21 mouse cellular contexts compared by ENCODE assay signal in the genomic region with DNA sequence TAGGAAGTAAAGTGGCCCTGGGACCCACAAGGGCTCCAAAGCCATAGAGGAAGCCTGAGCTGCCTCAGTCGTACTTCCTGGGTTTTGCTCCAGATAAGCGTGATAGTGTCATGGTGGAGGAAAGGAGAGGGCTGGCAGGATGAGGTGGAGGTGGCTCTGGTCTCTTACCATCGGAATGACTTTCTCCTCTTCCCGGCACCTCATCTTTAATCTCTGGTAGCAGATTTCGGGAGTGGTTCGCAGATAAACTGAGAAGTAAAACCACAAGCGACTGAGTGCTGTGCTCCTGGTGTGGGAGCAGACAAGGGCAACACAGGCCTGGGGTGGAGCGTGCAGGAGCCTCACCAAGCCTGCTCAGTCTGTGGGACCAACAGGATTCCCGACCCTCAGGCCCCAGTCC. TPM values are rescaled to one million over a fixed set of nuclear protein-coding genes. Genes with fewer than 3 reads are reported as not detected.
DNase-seq lines count a peak whose midpoint lies in the region; ATAC-seq and TF ChIP-seq lines count a peak whose summit lies in the region.
"Had no signal": no experiment of that assay in that cellular context is flagged by ENCODE, and none has a peak within 500 bp of the region (broad histone marks: within the 10 kb centered on the region; RNA-seq: fewer than 3 reads in every experiment).

No protein-coding gene starts in this region.

- DNase-seq in G1E (ENCODE audit: low spot score), result peak; percentile 61
- peak; percentile 74 for DNase-seq in MEL-GATA-1-ER (ENCODE audit: extremely low read depth, low read depth)
- DNase-seq in cerebellum, postnatal 4 days (ENCODE audit: low spot score in 2 of 2), result no peak
- DNase-seq in forebrain, embryonic 14.5 days (ENCODE audit: low spot score), result no peak
- DNase-seq in kidney, postnatal 4 days, result no peak
- DNase-seq: adrenal gland, postnatal 25 days; cerebellum, adult 18-20 months; cerebellum, postnatal 10 days; gastrocnemius, adult 2 months; gastrocnemius, postnatal 25 days; heart, postnatal 36 days had no signal

- H3K4me3 ChIP-seq in G1E (ENCODE audit: low read depth, low read length), result no peak overlapping the region; the same call in 1 of the 2 replicates
- no peak overlapping the region for H3K4me3 ChIP-seq in liver, embryonic 12.5 days
- no peak overlapping the region for H3K4me3 ChIP-seq in liver, embryonic 16.5 days (ENCODE audit: low read depth, low read length)
- no peak overlapping the region for H3K4me3 ChIP-seq in forebrain, embryonic 14.5 days (ENCODE audit: low read depth, low read length)
- H3K4me3 ChIP-seq in forebrain, embryonic 16.5 days (replicated peaks; ENCODE audit: low read length), result no peak overlapping the region
- H3K4me3 ChIP-seq: embryonic facial prominence, embryonic 13.5 days; forebrain, embryonic 12.5 days; gastrocnemius, adult 2 months; heart, embryonic 12.5 days; hindbrain, embryonic 12.5 days had no signal

- H3K9me3 ChIP-seq in G1E (replicated peaks), result peaks cover 21% of the 10 kb centered on the region
- H3K9me3 ChIP-seq in liver, embryonic 12.5 days (replicated peaks), result no peaks in the 10 kb centered on the region
- H3K9me3 ChIP-seq in liver, embryonic 16.5 days (replicated peaks; ENCODE audit: control insufficient read depth, low read length), result no peaks in the 10 kb centered on the region
- H3K9me3 ChIP-seq in forebrain, embryonic 14.5 days (replicated peaks; ENCODE audit: control insufficient read depth, low read length), result no peaks in the 10 kb centered on the region
- no peaks in the 10 kb centered on the region for H3K9me3 ChIP-seq in forebrain, embryonic 16.5 days (ENCODE audit: control insufficient read depth, low read length)
- H3K9me3 ChIP-seq: embryonic facial prominence, embryonic 13.5 days; forebrain, embryonic 12.5 days; heart, embryonic 12.5 days; hindbrain, embryonic 12.5 days had no signal

- no peaks in the 10 kb centered on the region for H3K27me3 ChIP-seq in G1E (ENCODE audit: insufficient read depth, low read length)
- H3K27me3 ChIP-seq in liver, embryonic 12.5 days (replicated peaks), result no peaks in the 10 kb centered on the region
- no peaks in the 10 kb centered on the region for H3K27me3 ChIP-seq in liver, embryonic 16.5 days (ENCODE audit: control insufficient read depth, insufficient read depth, low read depth, low read length)
- H3K27me3 ChIP-seq in forebrain, embryonic 14.5 days (replicated peaks; ENCODE audit: control insufficient read depth, insufficient read depth, low read length), result no peaks in the 10 kb centered on the region
- no peaks in the 10 kb centered on the region for H3K27me3 ChIP-seq in forebrain, embryonic 16.5 days (replicated peaks; ENCODE audit: control insufficient read depth, insufficient read depth, low read length)
- H3K27me3 ChIP-seq: CH12.LX; embryonic facial prominence, embryonic 13.5 days; forebrain, embryonic 12.5 days; heart, embryonic 12.5 days; hindbrain, embryonic 12.5 days had no signal

- H3K4me1 ChIP-seq in G1E (ENCODE audit: insufficient read depth, low read depth, low read length), result peaks cover 51% of the 10 kb centered on the region
- peaks cover 16% of the 10 kb centered on the region for H3K4me1 ChIP-seq in liver, embryonic 12.5 days
- H3K4me1 ChIP-seq in liver, embryonic 16.5 days (ENCODE audit: control insufficient read depth, low read depth, low read length), result 0 out of 2 replicates have a peak, but pooled peaks cover 2% of the 10 kb centered on the region
- no peaks in the 10 kb centered on the region for H3K4me1 ChIP-seq in forebrain, embryonic 14.5 days (ENCODE audit: control insufficient read depth, insufficient read depth, low read length)
- no peaks in the 10 kb centered on the region for H3K4me1 ChIP-seq in forebrain, embryonic 16.5 days (replicated peaks; ENCODE audit: control insufficient read depth, insufficient read depth, low read length)
- H3K4me1 ChIP-seq: embryonic facial prominence, embryonic 13.5 days; forebrain, embryonic 12.5 days; heart, embryonic 12.5 days; hindbrain, embryonic 12.5 days had no signal

- H3K9ac ChIP-seq in liver, embryonic 12.5 days, result no peak overlapping the region
- no peak overlapping the region for H3K9ac ChIP-seq in liver, embryonic 16.5 days (ENCODE audit: low read depth, low read length)
- no peak overlapping the region for H3K9ac ChIP-seq in forebrain, embryonic 14.5 days (ENCODE audit: low read length)
- no peak overlapping the region for H3K9ac ChIP-seq in forebrain, embryonic 16.5 days (replicated peaks; ENCODE audit: low read depth, low read length)
- H3K9ac ChIP-seq: embryonic facial prominence, embryonic 13.5 days; forebrain, embryonic 12.5 days; heart, embryonic 12.5 days; hindbrain, embryonic 12.5 days had no signal

- no peak overlapping the region for H3K27ac ChIP-seq in liver, embryonic 12.5 days
- no peak overlapping the region for H3K27ac ChIP-seq in liver, embryonic 16.5 days (ENCODE audit: low read length)
- no peak overlapping the region for H3K27ac ChIP-seq in forebrain, embryonic 14.5 days (ENCODE audit: low read depth, low read length)
- H3K27ac ChIP-seq in forebrain, embryonic 16.5 days (ENCODE audit: low read length), result no peak overlapping the region
- H3K27ac ChIP-seq: embryonic facial prominence, embryonic 13.5 days; forebrain, embryonic 12.5 days; gastrocnemius, adult 2 months; hindbrain, embryonic 12.5 days had no signal

- H3K36me3 ChIP-seq in G1E (replicated peaks), result peaks cover 99% of the 10 kb centered on the region
- peaks cover 73% of the 10 kb centered on the region for H3K36me3 ChIP-seq in liver, embryonic 12.5 days
- peaks cover 11% of the 10 kb centered on the region for H3K36me3 ChIP-seq in liver, embryonic 16.5 days (ENCODE audit: control insufficient read depth, insufficient read depth)
- H3K36me3 ChIP-seq in forebrain, embryonic 14.5 days (ENCODE audit: control insufficient read depth, insufficient read depth, low read length), result peaks cover 95% of the 10 kb centered on the region
- peaks cover 59% of the 10 kb centered on the region for H3K36me3 ChIP-seq in forebrain, embryonic 16.5 days (ENCODE audit: control insufficient read depth, insufficient read depth)

- WGBS in liver, embryonic 12.5 days (ENCODE audit: insufficient replicate concordance), result 19% methylated on average over 8 of the region's 9 CpGs
- WGBS in liver, embryonic 16.5 days (ENCODE audit: insufficient replicate concordance), result 21% methylated on average over 9 of the region's 9 CpGs
- WGBS in forebrain, embryonic 14.5 days, result 97% methylated on average over 9 of the region's 9 CpGs
- WGBS in forebrain, embryonic 16.5 days, result 92% methylated on average over 9 of the region's 9 CpGs

- no peak overlapping the region for H3K4me2 ChIP-seq in liver, embryonic 12.5 days
- no peak overlapping the region for H3K4me2 ChIP-seq in liver, embryonic 16.5 days (ENCODE audit: low read depth, low read length)
- no peak overlapping the region for H3K4me2 ChIP-seq in forebrain, embryonic 14.5 days (ENCODE audit: low read length)
- no peak overlapping the region for H3K4me2 ChIP-seq in forebrain, embryonic 16.5 days (ENCODE audit: low read length)
- H3K4me2 ChIP-seq: embryonic facial prominence, embryonic 13.5 days; forebrain, embryonic 12.5 days; heart, embryonic 12.5 days; hindbrain, embryonic 12.5 days had no signal

- ATAC-seq in G1E (ENCODE audit: extremely low read depth, insufficient number of reproducible peaks, low FRiP score, poor library complexity, severe bottlenecking), result peak; percentile 91
- peak; percentile 76 for ATAC-seq in liver, embryonic 12.5 days
- peak; percentile 56 for ATAC-seq in liver, embryonic 16.5 days (ENCODE audit: low read depth)
- no peak for ATAC-seq in forebrain, embryonic 14.5 days
- ATAC-seq in forebrain, embryonic 16.5 days, result no peak
- ATAC-seq: hindbrain, embryonic 16.5 days; inflammation-experienced regulatory T-cells, adult 6 months had no signal

- no peak for TF ChIP-seq CTCF in G1E (IDR thresholded peaks at IDR 0.05; ENCODE audit: low read depth, low read length)

RNA-seq across cellular contexts. Expression of a gene that starts 18.0 kb away (rescaled TPM):
- 47.8 and 63.3 TPM in 2 replicates for total RNA-seq in G1E (2014; fragmentation: Nextera tagmentation)
- 47.0 and 50.4 TPM in 2 replicates for total RNA-seq in G1E (2017)
- polyA plus RNA-seq in G1E (2012), result 46.8 and 47.1 TPM in 2 replicates
- polyA plus RNA-seq in liver, embryonic 12.5 days (2016; fragmentation: Nextera tagmentation; extraction: Ambion mirVana), result 8.1 and 9.1 TPM in 2 replicates
- 5.9 and 6.3 TPM in 2 replicates for polyA plus RNA-seq in liver, embryonic 16.5 days (2015; fragmentation: Nextera tagmentation; extraction: Ambion mirVana)
- 47.0 and 47.1 TPM in 2 replicates for polyA plus RNA-seq in forebrain, embryonic 14.5 days (2014; fragmentation: Nextera tagmentation; extraction: Ambion mirVana)
- 51.7 and 54.3 TPM in 2 replicates for polyA plus RNA-seq in forebrain, embryonic 16.5 days (2015; fragmentation: Nextera tagmentation; extraction: Ambion mirVana)

RNA-seq across cellular contexts. Expression of a gene that starts 20.3 kb away (rescaled TPM):
- total RNA-seq in G1E (2014; fragmentation: Nextera tagmentation) (27.3 and 54.0 TPM in 2 replicates), G1E (2017) (67.7 and 79.1 TPM in 2 replicates)
- polyA plus RNA-seq in G1E (2012), result 2.6 and 5.2 TPM in 2 replicates
- polyA plus RNA-seq in liver, embryonic 12.5 days (2016; fragmentation: Nextera tagmentation; extraction: Ambion mirVana), result 20.6 and 21.6 TPM in 2 replicates
- polyA plus RNA-seq in liver, embryonic 16.5 days (2015; fragmentation: Nextera tagmentation; extraction: Ambion mirVana), result 16.4 and 16.7 TPM in 2 replicates
- 22.2 and 26.8 TPM in 2 replicates for polyA plus RNA-seq in forebrain, embryonic 14.5 days (2014; fragmentation: Nextera tagmentation; extraction: Ambion mirVana)
- 36.0 and 36.3 TPM in 2 replicates for polyA plus RNA-seq in forebrain, embryonic 16.5 days (2015; fragmentation: Nextera tagmentation; extraction: Ambion mirVana)

Comparison
In these comparisons a context has a peak if more than half of its experiments do, and no peak if none do; other contexts are left out.
1. ATAC-seq: peak in G1E (single experiment), liver, embryonic 12.5 days (single experiment) and liver, embryonic 16.5 days (single experiment); none in forebrain, embryonic 14.5 days (single experiment) and forebrain, embryonic 16.5 days (single experiment).
2. DNase-seq: peak in G1E (single experiment) and MEL-GATA-1-ER (single experiment); none in cerebellum, postnatal 4 days (0 of 2), forebrain, embryonic 14.5 days (single experiment) and kidney, postnatal 4 days (0 of 2).